Comparison of ENCODE assay signal across 10 mouse cellular contexts in genomic region chr15:97152354-97152753, GRCm38 (mm10).
DNase-seq lines count a peak whose midpoint lies in the region; ATAC-seq and TF ChIP-seq lines count a peak whose summit lies in the region.
"Had no signal": no experiment of that assay in that cellular context is flagged by ENCODE, and none has a peak within 500 bp of the region (broad histone marks: within the 10 kb centered on the region; RNA-seq: fewer than 3 reads in every experiment).

No protein-coding gene starts in this region.

- TF ChIP-seq CTCF in brain, embryonic 14.5 days (IDR thresholded peaks at IDR 0.05; ENCODE audit: borderline replicate concordance, extremely low read depth, insufficient read depth, insufficient read length) = no peak

- H3K9me3 ChIP-seq in forebrain, embryonic 15.5 days = no peaks in the 10 kb centered on the region
- no peaks in the 10 kb centered on the region for H3K9me3 ChIP-seq in neural tube, embryonic 15.5 days (replicated peaks)
- H3K9me3 ChIP-seq in kidney, embryonic 16.5 days (ENCODE audit: low read length) = no peaks in the 10 kb centered on the region

- no peaks in the 10 kb centered on the region for H3K36me3 ChIP-seq in forebrain, embryonic 15.5 days
- no peaks in the 10 kb centered on the region for H3K36me3 ChIP-seq in neural tube, embryonic 15.5 days
- H3K36me3 ChIP-seq in kidney, embryonic 16.5 days (ENCODE audit: insufficient read depth, low read length) = no peaks in the 10 kb centered on the region

- 0 out of 2 replicates have a peak, but pooled peaks have one; percentile 17 for TF ChIP-seq POLR2A in brain, embryonic 14.5 days (IDR thresholded peaks at IDR 0.05; ENCODE audit: borderline replicate concordance, extremely low read depth, insufficient read depth, insufficient read length, poor library complexity, severe bottlenecking)

- peak; percentile 81 for ATAC-seq in forebrain, embryonic 15.5 days (replicated peaks)
- ATAC-seq in neural tube, embryonic 15.5 days (ENCODE audit: low FRiP score) = peak; percentile 90
- ATAC-seq in kidney, embryonic 16.5 days (ENCODE audit: low FRiP score, low TSS enrichment) = no peak

- peak overlapping the region; percentile 34; the same call in 1 of the 2 replicates for H3K4me2 ChIP-seq in forebrain, embryonic 15.5 days (replicated peaks)
- H3K4me2 ChIP-seq in neural tube, embryonic 15.5 days = peak overlapping the region; percentile 47
- H3K4me2 ChIP-seq in kidney, embryonic 16.5 days (replicated peaks; ENCODE audit: low read depth, low read length) = no peak overlapping the region

- peak; percentile 6 for DNase-seq in left cerebral cortex, adult 11 months (ENCODE audit: low spot score)
- no peak for DNase-seq in left cerebral cortex, postnatal 4 days
- peak; percentile 77 for DNase-seq in brain, embryonic 14.5 days (ENCODE audit: low read depth)
- DNase-seq in thymus, postnatal 14 days = no peak
- DNase-seq: kidney, adult 18-20 months; layer of hippocampus, postnatal 36 days had no signal

- H3K4me1 ChIP-seq in forebrain, embryonic 15.5 days = peaks cover 6% of the 10 kb centered on the region; the same call in 1 of the 2 replicates
- peaks cover 16% of the 10 kb centered on the region for H3K4me1 ChIP-seq in neural tube, embryonic 15.5 days
- H3K4me1 ChIP-seq in kidney, embryonic 16.5 days (ENCODE audit: insufficient read depth, low read length) = no peaks in the 10 kb centered on the region

- intact Hi-C loops in left cerebral cortex, postnatal 4 days (cut with DNase I) = no loop called here

- 0 out of 2 replicates have a peak overlapping the region, but pooled peaks have one; percentile 7 for H3K4me3 ChIP-seq in forebrain, embryonic 15.5 days
- H3K4me3 ChIP-seq in neural tube, embryonic 15.5 days (replicated peaks) = peak overlapping the region; percentile 2; the same call in 1 of the 2 replicates
- no peak overlapping the region for H3K4me3 ChIP-seq in kidney, embryonic 16.5 days (ENCODE audit: low read length)

- H3K9ac ChIP-seq in forebrain, embryonic 15.5 days (replicated peaks) = peak overlapping the region; percentile 24; the same call in 1 of the 2 replicates
- no peak overlapping the region; the same call in 1 of the 2 replicates for H3K9ac ChIP-seq in neural tube, embryonic 15.5 days (replicated peaks)
- H3K9ac ChIP-seq in kidney, embryonic 16.5 days (replicated peaks; ENCODE audit: low read length) = no peak overlapping the region
- H3K9ac ChIP-seq: liver, embryonic 14.5 days had no signal

- WGBS in forebrain, embryonic 15.5 days = 56% methylated on average over 8 of the region's 8 CpGs
- 48% methylated on average over 8 of the region's 8 CpGs for WGBS in neural tube, embryonic 15.5 days
- 68% methylated on average over 8 of the region's 8 CpGs for WGBS in kidney, embryonic 16.5 days

- no peaks in the 10 kb centered on the region for H3K27me3 ChIP-seq in forebrain, embryonic 15.5 days
- no peaks in the 10 kb centered on the region for H3K27me3 ChIP-seq in neural tube, embryonic 15.5 days (replicated peaks)
- H3K27me3 ChIP-seq in kidney, embryonic 16.5 days (ENCODE audit: insufficient read depth, low read length) = no peaks in the 10 kb centered on the region

- H3K27ac ChIP-seq in forebrain, embryonic 15.5 days (replicated peaks) = peak overlapping the region; percentile 87
- H3K27ac ChIP-seq in neural tube, embryonic 15.5 days (replicated peaks) = peak overlapping the region; percentile 84
- no peak overlapping the region for H3K27ac ChIP-seq in kidney, embryonic 16.5 days (ENCODE audit: low read length)
- H3K27ac ChIP-seq: liver, embryonic 14.5 days had no signal

Comparison
In these comparisons a context has a peak if more than half of its experiments do, and no peak if none do; other contexts are left out.
1. DNase-seq: peak in left cerebral cortex, adult 11 months (single experiment) and brain, embryonic 14.5 days (single experiment); none in left cerebral cortex, postnatal 4 days (single experiment) and thymus, postnatal 14 days (single experiment).